Mouse (Mus musculus) layer of hippocampus, adult 8-10 months (tissue): ENCODE results near the gene Cdk2ap1. TPM values are rescaled to one million over a fixed set of nuclear protein-coding genes. Genes with fewer than 3 reads are reported as not detected.
"Not testable (repeated sequence)": the region's sequence is repeated elsewhere in the genome, so short reads cannot be mapped to it uniquely, and the experiment has no call there.

ENCODE experiments used
- DNase-seq, 2 experiments: peaks; one replicate each; pipeline ENCODE4 v3.0.0; 2022; ENCODE audit warnings: low spot score in 2 of 2
- total RNA-seq, 4 experiments: library from RNA; stranded (reverse); gene quantifications; 2 replicates each; pipeline ENCODE4 v1.2.4; 2022

Gene Cdk2ap1
- total RNA-seq, 4 experiments from 2014 or later: 92.2 to 111 (median 102) TPM

DNA sequence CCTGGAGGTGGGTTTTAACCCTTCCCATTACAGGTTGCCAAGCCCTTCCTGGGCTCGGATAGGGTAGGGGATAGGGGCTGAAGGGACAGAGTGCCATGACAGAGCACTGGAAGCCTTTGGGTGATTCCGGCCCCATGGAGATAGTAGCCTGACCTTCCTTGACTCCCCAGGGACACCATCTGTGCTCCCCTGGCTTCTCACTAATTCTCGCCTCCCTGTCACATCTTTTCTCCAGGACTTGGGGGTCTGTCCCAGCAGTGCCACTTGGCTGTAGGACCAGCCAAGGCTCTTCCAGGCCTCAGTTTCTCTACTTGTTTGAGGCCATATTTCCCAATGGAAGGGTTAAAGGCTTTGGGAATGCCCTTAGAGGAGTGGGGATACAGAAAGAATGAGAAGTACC lies 11.3 kb downstream of the Cdk2ap1 start:
- no peak for DNase-seq

DNA sequence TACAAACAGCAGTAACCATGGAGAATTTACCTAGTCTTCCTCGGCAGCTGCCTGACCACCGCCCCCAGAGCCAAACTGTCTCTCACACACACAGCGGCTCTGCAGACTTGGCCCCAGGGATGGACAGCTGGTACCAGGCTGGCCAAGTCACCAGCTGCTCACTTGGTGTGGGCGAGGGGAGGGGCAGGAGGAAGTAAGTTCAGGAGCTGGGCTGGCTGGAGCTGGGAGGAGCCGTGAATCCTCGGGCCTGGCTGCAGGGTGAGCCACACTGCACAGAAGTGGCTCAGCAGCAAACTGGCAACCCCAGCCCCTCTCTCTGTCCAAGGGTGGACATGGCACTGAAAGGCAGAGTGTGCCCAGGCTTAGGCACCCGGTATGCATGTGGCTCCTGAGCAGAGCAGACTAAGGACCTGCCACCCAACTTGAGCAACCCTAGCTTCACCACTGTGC lies 11.7 kb downstream of the Cdk2ap1 start:
- peak; percentile 67 to 77 for DNase-seq

DNA sequence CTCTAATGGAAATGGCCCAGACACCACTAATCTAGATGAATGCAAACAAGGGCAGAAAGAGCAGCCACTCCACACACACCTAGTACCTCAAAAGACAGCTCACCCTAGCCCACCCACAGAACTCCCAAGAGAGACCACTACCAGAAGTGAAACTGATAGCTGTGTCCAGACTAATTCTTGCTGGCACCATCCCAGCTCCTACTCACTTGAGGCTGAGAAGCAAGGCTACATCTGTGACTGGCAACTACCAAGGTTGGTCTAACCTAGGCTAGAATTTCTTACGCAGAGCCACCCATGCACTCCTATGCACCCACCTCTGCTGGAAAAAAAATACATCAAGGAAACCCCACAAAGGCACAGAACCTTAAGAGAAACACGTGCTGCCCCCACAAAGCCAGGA lies 12.5 kb downstream of the Cdk2ap1 start:
- no peak for DNase-seq

DNA sequence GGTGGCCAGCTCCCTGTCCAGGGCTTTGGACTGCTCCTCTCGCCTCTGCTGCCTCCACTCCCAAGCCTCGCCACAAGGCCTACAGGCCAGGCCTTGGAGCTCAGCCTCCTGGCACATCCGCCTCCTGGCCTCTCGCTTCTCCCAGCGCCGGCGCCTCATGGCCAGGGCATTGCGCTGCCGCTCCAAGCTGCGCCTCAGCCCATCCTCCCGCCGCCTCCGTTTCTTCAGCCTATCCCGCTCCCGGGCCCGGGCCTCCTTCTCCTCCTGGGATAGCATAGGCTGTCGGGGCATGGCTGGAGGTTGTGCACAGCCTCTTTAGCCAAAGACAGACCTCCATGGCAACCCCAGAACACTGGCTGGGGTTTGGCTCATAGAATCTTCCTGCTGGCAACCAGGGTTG lies 13.7 kb downstream of the Cdk2ap1 start:
- no peak for DNase-seq

DNA sequence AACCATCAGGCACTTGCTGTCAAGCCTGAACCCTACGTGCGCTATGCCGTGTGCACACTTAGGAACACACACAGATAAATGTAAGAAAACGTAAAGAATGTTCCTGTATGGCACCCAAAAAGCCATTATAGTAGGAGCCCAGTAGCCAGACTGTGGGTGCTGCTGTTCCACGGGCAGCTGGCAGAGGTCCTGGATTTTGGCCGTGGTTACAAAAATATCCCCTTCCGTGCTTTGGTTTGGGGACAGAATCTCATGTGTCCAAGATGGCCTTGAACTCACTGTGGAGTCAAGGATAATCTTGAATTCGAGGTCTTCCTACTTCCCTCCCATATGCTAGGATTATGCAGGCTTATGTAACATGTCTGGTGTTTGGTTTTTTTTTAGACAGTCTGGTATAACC lies 20.0 kb downstream of the Cdk2ap1 start:
- DNase-seq: no peak

DNA sequence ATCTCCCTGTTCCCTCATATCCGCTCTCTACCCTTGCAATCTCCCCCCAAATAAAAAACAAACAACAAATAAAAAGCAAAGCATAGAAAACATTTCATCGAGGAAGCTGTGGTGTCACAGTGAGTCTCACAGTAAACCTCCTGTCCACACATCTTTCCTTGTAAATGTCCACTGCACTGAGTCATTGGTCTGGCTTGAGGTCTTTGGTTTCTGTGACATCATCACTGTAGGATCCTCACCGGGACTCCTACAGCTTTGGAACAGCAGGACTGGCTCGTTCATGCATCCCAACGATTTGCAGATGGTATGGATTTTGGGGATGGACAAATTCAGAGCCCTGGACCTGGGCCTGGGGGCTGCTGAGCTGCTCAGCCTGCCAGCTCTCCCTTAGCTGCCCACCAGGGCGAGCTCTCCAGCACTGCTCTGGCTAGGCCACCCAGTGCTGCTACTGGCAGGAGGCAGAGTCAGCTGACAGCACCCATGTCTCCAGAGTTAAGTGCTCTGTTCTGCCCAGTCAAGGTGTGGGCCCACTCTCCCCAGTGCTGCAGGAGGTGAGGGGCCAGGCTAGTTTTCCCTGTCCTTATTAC lies 21.0 kb downstream of the Cdk2ap1 start:
- not testable (repeated sequence) for DNase-seq

DNA sequence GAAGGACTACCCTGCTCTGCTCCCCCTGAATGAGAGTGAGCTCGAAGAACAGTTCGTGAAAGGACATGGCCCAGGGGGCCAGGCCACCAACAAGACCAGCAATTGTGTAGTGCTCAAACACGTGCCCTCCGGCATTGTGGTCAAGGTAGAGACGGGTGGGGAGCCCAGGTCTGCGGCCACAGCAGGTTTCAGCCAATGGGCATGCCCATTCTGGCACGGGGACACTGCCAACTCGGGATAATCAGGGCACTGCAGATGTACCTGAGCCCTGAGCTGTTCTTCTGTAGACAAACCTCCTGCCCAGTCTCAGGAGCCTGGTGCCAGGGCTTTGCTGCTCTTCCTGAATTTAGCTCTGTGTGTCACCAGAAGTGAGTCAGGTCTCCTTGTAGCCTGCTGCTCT lies 24.1 kb downstream of the Cdk2ap1 start:
- no peak for DNase-seq

DNA sequence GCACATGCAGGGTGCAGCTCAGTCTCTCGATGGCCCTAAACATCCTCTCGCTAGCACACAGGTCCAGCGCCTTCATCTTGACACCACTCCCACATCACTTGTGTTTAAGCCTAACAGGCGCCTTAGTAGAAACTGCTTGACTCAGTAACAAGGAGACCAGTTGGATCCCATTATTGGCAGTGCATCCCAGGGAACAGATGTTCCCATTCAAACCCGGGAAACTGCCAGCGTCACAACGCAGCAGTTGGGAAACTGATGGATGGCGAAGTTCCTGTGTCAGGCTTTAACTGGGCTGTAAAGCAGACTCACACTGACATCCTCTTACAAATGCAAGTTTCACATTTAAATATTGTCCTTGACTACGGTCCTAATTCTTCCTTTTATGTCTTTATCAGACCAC lies 25.0 kb downstream of the Cdk2ap1 start:
- DNase-seq: peak; percentile 60 to 69

DNA sequence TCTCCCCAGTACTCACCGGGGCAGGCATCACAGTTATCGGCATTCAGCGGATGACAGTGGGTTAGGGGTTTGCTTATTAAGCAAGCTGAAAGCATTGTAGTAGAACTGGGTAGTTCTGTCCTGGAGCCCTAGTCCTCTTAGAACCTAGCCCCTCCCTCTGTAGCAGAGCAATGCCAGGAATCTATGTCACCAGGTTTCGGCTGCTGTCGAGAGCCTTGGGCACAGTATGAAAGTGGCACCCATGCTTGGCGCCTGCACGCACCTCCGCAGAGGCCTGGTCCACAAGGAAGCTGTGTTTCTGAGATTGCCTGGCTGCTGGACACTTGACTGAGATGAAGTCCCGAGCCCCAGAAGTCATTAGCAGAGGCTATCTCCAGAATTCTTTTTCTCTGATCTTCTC lies 25.8 kb downstream of the Cdk2ap1 start:
- DNase-seq: no peak

DNA sequence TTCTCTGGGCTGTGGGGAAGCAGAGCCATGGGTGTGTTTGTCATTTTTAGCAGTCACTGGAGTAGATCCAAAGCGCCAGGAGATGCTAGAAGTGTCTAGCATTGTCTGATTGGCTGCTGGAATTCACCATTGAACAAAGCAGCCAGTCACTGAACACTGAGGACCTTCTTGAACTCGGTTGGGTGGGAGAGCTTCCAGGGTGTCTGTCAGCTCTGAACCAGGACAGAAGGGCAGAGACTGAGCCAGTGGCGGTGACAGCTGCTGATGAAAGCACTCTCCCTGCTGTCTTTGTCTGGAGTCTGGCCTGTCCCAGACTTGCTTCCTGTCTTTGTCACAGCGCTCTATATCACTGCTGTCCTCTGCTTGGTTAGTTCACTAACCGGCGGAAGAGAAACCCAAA lies 28.5 kb downstream of the Cdk2ap1 start:
- DNase-seq: peak; percentile 51 to 66

DNA sequence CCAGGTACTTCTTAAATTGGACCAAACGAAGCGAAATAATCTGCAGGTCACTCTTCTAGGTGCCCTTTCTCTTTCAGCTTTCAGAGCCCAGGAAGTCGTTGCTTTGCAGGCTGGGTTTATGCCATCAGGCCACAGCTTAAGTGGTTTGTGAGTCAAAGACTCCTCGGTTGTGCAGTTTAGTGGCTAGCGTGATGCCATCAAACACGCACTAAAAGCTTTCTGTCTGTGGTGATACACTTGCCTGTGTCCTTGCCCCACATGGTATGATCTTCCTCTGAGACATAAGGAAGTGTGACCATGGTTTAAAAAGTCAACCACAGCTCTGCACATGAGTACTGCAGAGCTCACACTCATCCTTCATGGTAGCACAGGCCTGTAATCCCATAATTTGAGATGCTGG lies 32.8 kb downstream of the Cdk2ap1 start:
- DNase-seq: no peak

DNA sequence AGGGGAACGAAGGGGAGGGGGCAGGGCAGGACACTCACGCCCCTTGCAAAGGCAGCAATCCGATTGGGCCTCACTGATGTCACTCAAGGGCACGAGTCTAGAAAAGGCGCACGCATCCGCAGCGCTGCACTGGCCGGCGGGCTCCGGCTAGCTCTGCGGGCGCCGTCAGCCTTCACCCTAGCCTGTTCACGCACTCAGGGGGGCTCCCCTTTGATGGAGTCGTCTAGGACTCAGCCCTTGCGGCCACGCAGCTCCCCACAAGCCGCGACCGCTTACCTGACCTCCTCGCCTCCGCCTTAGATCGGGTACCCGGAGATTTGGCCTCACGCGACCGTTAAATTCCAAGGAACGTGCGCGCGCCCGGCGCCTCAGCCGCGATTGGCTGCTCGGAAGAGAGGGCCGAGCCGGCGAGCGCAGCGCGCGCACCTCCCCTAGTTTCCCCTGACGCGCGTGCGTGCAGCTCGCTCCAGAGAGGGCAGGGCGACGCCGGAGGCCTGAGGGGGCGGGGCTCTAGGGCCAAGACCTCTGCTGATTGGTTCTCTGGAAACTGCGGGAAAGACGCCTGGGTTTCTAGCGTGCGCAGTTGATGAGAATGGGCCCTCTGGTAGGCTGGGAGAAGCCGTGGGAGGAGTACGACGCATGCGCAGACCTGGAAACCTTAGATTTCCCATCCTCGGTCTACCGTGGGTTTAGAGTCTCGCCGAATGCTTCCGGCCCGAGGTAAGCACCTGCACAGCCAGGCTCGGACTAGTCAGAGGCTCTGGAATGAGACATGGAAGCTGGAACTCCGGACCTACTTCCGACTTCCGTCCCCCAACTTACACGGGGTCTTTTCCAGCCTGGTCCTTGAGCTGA lies 35.1 kb downstream of the Cdk2ap1 start, which contains the start of the genes Mphosph9 and 2810006K23Rik:
Mphosph9 (minus strand) TSS at position 463 of the 855 bp plus-strand sequence.
2810006K23Rik (plus strand) TSS at position 580 of the 855 bp plus-strand sequence.
- DNase-seq: peak; percentile 100

DNA sequence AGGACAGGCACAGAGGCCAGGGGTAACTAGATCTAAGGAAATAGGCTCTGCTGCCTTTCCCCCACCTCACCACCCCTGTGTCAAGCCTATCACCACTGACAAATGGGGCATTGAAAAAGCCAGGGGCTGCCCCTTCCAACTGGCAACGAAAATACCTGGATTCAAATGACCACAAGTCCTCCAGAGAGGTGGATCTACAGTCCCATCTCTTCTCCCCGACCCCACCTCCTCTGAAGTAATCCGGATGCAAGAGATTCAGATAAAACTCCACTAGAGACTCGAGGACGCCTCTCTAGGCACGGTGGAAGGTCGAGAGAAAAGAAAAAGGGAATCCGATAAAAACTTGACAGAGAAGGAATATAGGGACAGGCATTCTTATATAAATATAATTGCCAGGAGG lies 36.1 kb downstream of the Cdk2ap1 start:
- DNase-seq: no peak

DNA sequence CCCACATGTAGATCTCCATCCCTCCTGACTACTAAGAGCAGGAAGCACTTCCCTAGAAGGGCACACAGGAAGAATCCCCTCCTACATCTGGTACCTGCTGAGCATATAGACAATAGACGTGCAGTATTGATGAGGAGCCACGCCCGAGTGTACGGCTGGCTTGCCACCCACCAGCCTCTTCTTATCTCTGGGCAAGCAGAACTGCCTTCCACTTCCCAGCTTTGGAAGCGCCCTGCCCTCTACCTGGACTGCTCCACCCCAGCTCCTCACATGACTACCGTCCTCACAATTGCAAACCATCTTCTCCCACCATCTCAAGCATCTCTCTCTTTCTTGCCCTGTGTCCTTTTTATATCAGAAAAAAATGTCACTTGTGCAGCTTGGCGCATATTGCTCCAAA lies 45.2 kb downstream of the Cdk2ap1 start:
- no peak for DNase-seq

DNA sequence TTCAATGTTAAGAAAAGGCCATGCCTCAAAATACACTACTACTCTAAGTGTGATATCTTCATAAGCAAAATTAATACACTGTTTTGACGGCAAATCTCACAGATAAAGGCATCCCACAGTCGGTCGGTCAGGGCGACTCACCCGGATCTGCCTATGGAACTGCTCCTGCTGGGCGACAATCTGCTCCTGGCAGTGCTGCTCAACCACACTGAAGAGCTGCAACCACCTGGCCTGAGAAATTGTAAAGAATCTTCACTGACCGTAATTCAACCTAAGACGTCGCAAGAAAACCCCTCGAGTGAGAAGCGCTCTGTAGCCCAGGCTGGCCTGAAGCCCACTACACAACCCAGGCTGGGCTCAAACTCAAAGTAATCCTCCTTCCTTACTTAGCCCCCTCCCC lies 46.9 kb downstream of the Cdk2ap1 start:
- DNase-seq: no peak

DNA sequence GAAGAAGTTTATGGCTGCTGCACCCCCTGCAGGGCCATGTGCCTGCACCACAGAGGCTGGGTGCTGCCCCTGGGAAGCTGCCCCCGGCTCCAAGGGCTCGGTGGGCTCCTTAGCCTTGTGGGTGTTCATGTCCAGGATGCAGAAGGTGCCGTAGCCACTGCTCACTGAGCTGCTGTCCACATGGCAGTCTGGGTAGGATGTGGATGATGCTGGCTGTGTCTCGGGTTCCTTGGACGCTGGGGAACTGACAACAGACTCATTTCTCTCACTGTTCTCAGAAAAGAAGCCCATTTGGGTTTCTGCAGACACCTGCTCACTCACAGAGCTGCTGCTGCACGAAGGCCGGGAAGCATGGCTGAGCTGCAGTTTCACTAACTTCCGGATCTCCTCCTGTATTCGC lies 47.4 kb downstream of the Cdk2ap1 start:
- no peak for DNase-seq

DNA sequence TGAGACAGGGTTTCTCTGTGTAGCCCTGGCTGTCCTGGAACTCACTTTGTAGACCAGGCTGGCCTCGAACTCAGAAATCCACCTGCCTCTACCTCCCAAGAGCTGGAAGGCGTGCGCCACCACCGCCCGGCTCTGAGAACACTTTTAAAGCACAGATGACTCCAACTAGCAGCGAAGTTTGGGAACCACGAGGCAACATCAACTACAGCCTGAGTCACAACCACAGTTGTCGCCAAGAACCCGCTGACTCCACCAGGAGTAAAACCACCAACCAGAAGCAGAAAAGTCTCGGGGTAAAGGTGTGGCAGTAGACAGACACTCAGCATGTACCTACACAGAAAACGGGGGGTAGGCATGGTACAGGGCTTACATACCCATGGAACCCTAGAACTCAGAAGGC lies 52.8 kb downstream of the Cdk2ap1 start:
- no peak for DNase-seq

DNA sequence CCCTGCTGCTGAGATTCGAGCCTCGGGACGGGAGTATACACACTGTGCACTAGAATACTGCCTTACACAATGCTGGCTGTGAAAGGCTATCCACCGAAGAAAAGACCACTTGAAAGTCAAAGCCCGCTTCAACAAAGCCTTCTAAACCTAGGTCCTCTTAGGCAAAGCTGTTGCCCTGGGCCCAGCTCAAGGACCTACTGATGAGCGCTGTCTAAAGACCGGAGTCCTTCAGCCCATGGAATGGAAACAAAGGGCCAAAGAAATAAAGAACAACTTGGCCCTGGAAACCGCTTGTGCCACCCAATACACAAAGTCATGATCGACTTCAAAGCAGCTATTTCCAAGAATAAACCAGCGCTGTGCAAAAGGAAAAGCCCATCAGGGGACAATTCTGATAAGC lies 53.7 kb downstream of the Cdk2ap1 start:
- DNase-seq: no peak

DNA sequence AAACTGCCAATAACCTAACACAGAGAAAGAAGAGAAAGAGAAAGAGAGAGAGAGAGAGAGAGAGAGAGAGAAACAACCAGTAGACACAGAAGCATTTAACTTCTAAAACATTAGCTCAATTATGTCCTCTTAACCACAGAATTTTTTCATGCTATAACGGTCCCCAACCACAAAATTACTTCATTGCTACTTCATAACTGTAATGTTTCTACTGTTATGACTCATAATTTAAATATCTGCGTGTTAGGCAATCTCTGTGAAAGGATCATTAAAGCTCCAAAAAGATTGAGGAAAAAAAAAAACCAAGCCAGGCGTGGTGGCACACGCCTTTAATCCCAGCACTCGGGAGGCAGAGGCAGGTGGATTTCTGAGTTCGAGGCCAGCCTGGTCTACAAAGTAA lies 60.0 kb downstream of the Cdk2ap1 start:
- DNase-seq: not testable (repeated sequence)

DNA sequence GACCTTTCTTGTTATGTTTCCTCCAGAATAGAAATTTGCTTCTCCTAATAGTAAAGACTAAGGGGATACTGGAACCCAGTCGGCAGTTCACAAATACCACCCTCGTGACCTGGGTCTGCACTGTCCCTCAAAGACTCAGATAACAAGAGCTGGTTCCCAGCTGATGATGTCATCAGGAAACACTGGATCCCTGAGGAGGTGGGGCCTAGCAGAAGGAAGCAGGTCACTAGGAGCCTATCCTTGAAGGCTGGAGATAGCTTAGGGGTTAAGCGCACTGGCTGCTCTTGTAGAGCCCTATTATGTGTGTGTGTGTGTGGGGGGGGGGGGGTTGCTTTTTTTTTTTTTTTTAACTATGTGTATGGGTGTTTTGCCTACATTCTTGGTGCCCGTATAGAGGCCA lies 62.8 kb downstream of the Cdk2ap1 start:
- DNase-seq: no peak

DNA sequence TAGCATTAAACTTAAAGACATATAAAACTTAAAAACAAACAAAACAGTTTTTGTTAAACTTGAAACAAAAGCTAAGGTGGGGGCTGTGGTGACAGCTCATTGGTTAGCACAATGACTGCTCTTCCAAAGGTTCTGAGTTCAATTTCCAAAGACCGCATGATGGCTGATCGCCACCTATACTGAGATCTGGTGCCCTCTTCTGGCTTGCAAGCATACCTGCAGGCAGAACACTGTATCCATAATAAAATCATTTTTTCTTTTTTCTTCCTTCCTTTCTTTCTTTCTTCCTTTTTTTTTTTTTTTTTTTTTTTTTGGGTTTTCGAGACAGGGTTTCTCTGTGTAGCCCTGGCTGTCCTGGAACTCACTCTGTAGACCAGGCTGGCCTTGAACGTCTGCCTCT lies 63.6 kb downstream of the Cdk2ap1 start:
- DNase-seq: not testable (repeated sequence)

DNA sequence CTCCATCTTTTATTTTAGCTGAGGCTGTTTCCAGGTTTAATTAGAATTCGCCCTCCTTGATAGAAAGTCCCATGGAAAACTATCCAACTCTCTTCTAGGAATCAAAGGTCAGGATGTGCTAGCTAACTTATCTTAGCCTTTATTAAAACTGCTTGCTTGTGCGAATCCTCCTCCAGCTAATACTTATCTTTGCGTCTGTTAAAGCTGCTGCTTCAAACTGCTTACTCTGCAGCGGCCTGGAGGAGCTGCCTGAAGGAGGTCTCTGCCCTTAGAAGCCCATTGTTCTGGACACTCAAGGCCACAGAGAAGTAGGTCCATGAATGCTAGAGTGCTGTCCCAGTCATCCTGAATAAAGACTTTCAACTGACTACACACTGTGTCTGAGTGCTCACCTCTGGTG lies 66.4 kb downstream of the Cdk2ap1 start:
- DNase-seq: no peak
